Mouse (Mus musculus) spleen, adult 2 months (tissue): Measurements from ENCODE around the gene Capn2.

Source experiments
- CTCF ChIP-seq: fragments of 200-500 bp; IDR thresholded peaks from 2 replicates; pipeline ENCODE4 v1.5.1; 2011; ENCODE audit warnings: mild to moderate bottlenecking, inconsistent platforms; ENCODE audit not compliant: insufficient read depth, insufficient read length, insufficient replicate concordance; ENCODE audit errors: extremely low read depth
- POLR2A ChIP-seq: fragments of 200-500 bp; IDR thresholded peaks from 2 replicates; pipeline ENCODE4 v1.6.1; 2011; ENCODE audit warnings: low read depth, low read length, inconsistent platforms

DNA sequence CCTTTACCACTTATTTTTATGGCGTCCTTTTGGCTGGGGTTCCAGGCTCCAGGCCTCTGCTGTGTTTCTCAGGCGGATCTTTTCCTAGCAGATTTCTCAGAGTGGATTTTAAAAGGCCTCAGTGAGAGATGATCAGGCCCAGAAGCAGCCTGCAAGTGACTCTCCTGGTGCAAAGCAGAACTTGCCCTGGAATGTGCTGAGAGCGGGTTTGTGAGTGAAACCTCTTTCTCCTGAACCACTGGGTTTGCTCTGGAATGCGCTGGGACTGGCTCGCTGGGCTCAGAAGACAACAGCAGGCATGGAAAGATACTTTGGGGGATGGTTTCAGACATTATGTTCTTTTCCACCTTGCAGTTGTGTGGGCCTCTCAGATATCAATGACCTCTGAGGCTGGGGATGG is 24.7 kb upstream of the Capn2 start:
- TF ChIP-seq POLR2A = no peak
- no peak for TF ChIP-seq CTCF
